ENCODE assay signal across 24 mouse cellular contexts in genomic region chr1:95541460-95541859, GRCm38 (mm10).
"Had no signal": no experiment of that assay in that cellular context is flagged by ENCODE, and none has a peak within 500 bp of the region (broad histone marks: within the 10 kb centered on the region; RNA-seq: fewer than 3 reads in every experiment).

No protein-coding gene starts in this region.

- H3K9me3 ChIP-seq: heart, embryonic 13.5 days; heart, embryonic 15.5 days; hindbrain, embryonic 13.5 days; hindbrain, embryonic 15.5 days; limb, embryonic 13.5 days; limb, embryonic 15.5 days; liver, embryonic 12.5 days had no signal

- H3K27me3 ChIP-seq: heart, embryonic 13.5 days; heart, embryonic 15.5 days; hindbrain, embryonic 13.5 days; hindbrain, embryonic 15.5 days; limb, embryonic 13.5 days; limb, embryonic 15.5 days; liver, embryonic 12.5 days had no signal

- H3K4me2 ChIP-seq: heart, embryonic 11.5 days; heart, embryonic 13.5 days; heart, embryonic 15.5 days; hindbrain, embryonic 13.5 days; hindbrain, embryonic 15.5 days; limb, embryonic 13.5 days; limb, embryonic 15.5 days; liver, embryonic 12.5 days had no signal

- DNase-seq: gastrocnemius, postnatal 14 days; gastrocnemius, postnatal 36 days; heart, adult 11 months; heart, adult 2 months; heart, postnatal 14 days; heart, postnatal 36 days; kidney, adult 11 months; kidney, adult 2 months; kidney, postnatal 10 days; kidney, postnatal 36 days; layer of hippocampus, adult 9-11 months; layer of hippocampus, postnatal 36 days; left cerebral cortex, postnatal 4 days had no signal

- H3K4me3 ChIP-seq: heart, adult 2 months; heart, embryonic 13.5 days; heart, embryonic 15.5 days; hindbrain, embryonic 13.5 days; hindbrain, embryonic 15.5 days; limb, embryonic 13.5 days; limb, embryonic 15.5 days; liver, embryonic 12.5 days had no signal

- H3K4me1 ChIP-seq: heart, embryonic 13.5 days; heart, embryonic 15.5 days; hindbrain, embryonic 13.5 days; hindbrain, embryonic 15.5 days; limb, embryonic 13.5 days; limb, embryonic 15.5 days; liver, embryonic 12.5 days had no signal

- H3K36me3 ChIP-seq: heart, embryonic 13.5 days; heart, embryonic 15.5 days; hindbrain, embryonic 13.5 days; hindbrain, embryonic 15.5 days; limb, embryonic 13.5 days; limb, embryonic 15.5 days; liver, embryonic 12.5 days had no signal

- H3K9ac ChIP-seq: heart, embryonic 13.5 days; heart, embryonic 15.5 days; hindbrain, embryonic 13.5 days; hindbrain, embryonic 15.5 days; limb, embryonic 13.5 days; limb, embryonic 15.5 days; liver, embryonic 12.5 days; liver, embryonic 14.5 days had no signal

- H3K27ac ChIP-seq: heart, adult 2 months; heart, embryonic 13.5 days; heart, embryonic 15.5 days; hindbrain, embryonic 13.5 days; hindbrain, embryonic 15.5 days; hindbrain, postnatal 0 days; limb, embryonic 13.5 days; limb, embryonic 15.5 days; liver, embryonic 12.5 days; liver, embryonic 14.5 days had no signal

- ATAC-seq: hindbrain, postnatal 0 days; intestine, embryonic 16.5 days; liver, embryonic 12.5 days had no signal
